Mouse (Mus musculus) neural tube, embryonic 15.5 days (tissue): Measurements from ENCODE around the gene Gm14862. TPM values are rescaled to one million over a fixed set of nuclear protein-coding genes. Genes with fewer than 3 reads are reported as not detected.

ENCODE experiments used
- ATAC-seq: fragments of 200-750 bp; cut with Nextera tagmentation; 2 replicates; pipeline ENCODE4 v1.8.0; 2017; ENCODE audit warnings: mild to moderate bottlenecking, moderate TSS enrichment, moderate library complexity; ENCODE audit not compliant: low FRiP score
- H3K27ac ChIP-seq: fragments of 300-500 bp; sonication (generic); replicated peaks from 2 replicates; pipeline ENCODE4 v1.5.1; 2015; ENCODE audit warnings: mild to moderate bottlenecking, inconsistent platforms
- H3K27me3 ChIP-seq: fragments of 300-500 bp; sonication (generic); replicated peaks from 2 replicates; pipeline ENCODE4 v1.6.1; 2015; ENCODE audit warnings: inconsistent platforms
- H3K36me3 ChIP-seq: fragments of 300-500 bp; sonication (generic); 2 replicates; pipeline ENCODE4 v1.6.1; 2015; ENCODE audit warnings: inconsistent platforms
- H3K4me1 ChIP-seq: fragments of 300-500 bp; sonication (generic); 2 replicates; pipeline ENCODE4 v1.6.1; 2015; ENCODE audit warnings: inconsistent platforms
- H3K4me2 ChIP-seq: fragments of 300-500 bp; sonication (generic); 2 replicates; pipeline ENCODE4 v1.6.1; 2015; ENCODE audit warnings: inconsistent platforms, mild to moderate bottlenecking, moderate library complexity
- H3K4me3 ChIP-seq: fragments of 300-500 bp; sonication (generic); replicated peaks from 2 replicates; pipeline ENCODE4 v1.5.1; 2015; ENCODE audit warnings: mild to moderate bottlenecking, inconsistent platforms
- H3K9ac ChIP-seq: fragments of 300-500 bp; sonication (generic); replicated peaks from 2 replicates; pipeline ENCODE4 v1.6.1; 2015; ENCODE audit warnings: mild to moderate bottlenecking, inconsistent platforms
- H3K9me3 ChIP-seq: fragments of 300-500 bp; sonication (generic); replicated peaks from 2 replicates; pipeline ENCODE4 v1.6.1; 2016; ENCODE audit warnings: inconsistent platforms
- WGBS: fragments of 180-500 bp; shearing (Covaris S2); methylation state at CpG from one replicate; pipeline ENCODE4 v1.1.7; 2015; ENCODE audit warnings: mixed read lengths; 5-methylcytosine and 5-hydroxymethylcytosine counted together
- polyA plus RNA-seq: library from polyadenylated mRNA; unstranded; fragments of >200 nt; fragmentation: Nextera tagmentation; extraction: Ambion mirVana; gene quantifications from 2 replicates; pipeline ENCODE4 v1.2.1, GENCODE M21; 2015

Gene Gm14862
- polyA plus RNA-seq, 1 experiment from 2014 or later: not detected

DNA sequence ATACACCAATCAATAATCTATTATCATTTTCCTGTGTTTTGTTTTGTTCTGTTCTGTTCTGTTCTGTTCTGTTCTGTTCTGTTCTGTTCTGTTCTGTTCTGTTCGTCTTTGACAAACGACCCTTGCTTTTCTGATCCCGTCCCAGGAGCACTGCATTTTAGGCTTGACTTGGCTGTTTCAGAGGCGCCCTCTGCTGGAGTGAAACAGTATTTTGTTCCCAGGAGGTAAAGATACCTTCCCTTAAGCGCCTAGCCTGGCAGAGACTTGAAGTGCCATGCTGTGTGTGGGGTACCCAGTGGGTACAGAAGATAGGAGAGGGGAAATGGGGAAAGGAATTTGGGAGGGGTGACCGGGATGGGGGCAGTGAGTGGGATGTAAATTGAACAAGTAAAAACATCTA is 35.5 kb downstream of the Gm14862 start:
- Histone ChIP-seq H3K4me1 (no peaks in the 10 kb centered on the region), H3K27me3 (no peaks in the 10 kb centered on the region), H3K9me3 (no peaks in the 10 kb centered on the region), H3K27ac (no peak overlapping the region), H3K4me2 (no peak overlapping the region), H3K36me3 (no peaks in the 10 kb centered on the region), H3K4me3 (no peak overlapping the region), H3K9ac (no peak overlapping the region)
- 40% methylated on average over 6 of the region's 6 CpGs for WGBS
- ATAC-seq: no peak

DNA sequence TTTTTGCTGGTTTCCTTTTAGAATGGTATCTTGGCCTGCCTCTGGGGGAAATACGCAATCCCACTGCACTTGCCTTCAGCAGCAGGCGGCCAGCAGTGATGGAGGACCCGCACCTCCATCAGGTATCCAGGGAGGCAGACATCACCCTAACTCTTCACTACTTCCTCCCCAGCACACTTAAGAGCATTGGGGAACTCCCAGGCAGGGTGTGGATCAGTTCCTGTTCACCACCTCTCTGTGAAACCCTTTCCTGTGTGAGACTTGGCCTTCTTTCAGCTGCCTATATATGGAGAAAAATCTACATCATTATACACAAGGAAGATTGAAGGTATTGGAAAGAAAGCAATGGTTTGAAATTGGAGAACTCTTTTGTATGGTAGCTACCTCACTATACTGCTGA is 37.1 kb downstream of the Gm14862 start:
- no peaks in the 10 kb centered on the region for H3K9me3 ChIP-seq
- H3K27me3 ChIP-seq: no peaks in the 10 kb centered on the region
- 93% methylated on average over 3 of the region's 3 CpGs for WGBS
- H3K4me1 ChIP-seq: no peaks in the 10 kb centered on the region
- no peak overlapping the region for H3K4me3 ChIP-seq
- H3K9ac ChIP-seq: no peak overlapping the region
- H3K36me3 ChIP-seq: no peaks in the 10 kb centered on the region
- H3K4me2 ChIP-seq: no peak overlapping the region
- no peak for ATAC-seq
- H3K27ac ChIP-seq: no peak overlapping the region

DNA sequence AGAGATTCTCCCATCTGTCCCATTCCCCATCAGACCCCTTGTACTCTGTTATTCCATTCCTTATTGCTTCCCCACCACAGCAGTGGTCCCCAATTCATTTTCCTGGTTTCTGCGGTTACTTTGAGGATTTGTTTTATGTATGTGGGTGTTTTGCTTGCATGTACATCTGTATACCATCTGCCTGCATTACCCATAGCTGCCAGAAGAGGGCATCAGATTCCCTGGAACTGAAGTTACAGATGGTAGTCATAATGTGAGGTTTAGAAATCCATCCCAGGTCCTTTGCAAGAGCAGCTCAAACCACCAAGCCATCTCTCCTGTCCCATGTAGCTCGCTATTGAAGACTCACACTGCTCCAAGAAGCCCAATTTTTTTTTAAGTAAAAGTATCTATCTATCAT is 40.5 kb downstream of the Gm14862 start:
- Histone ChIP-seq H3K9me3 (no peaks in the 10 kb centered on the region), H3K36me3 (no peaks in the 10 kb centered on the region), H3K27ac (no peak overlapping the region), H3K4me3 (no peak overlapping the region), H3K9ac (no peak overlapping the region), H3K27me3 (no peaks in the 10 kb centered on the region), H3K4me1 (no peaks in the 10 kb centered on the region), H3K4me2 (no peak overlapping the region)
- 86% methylated on average over 2 of the region's 2 CpGs for WGBS
- no peak for ATAC-seq

DNA sequence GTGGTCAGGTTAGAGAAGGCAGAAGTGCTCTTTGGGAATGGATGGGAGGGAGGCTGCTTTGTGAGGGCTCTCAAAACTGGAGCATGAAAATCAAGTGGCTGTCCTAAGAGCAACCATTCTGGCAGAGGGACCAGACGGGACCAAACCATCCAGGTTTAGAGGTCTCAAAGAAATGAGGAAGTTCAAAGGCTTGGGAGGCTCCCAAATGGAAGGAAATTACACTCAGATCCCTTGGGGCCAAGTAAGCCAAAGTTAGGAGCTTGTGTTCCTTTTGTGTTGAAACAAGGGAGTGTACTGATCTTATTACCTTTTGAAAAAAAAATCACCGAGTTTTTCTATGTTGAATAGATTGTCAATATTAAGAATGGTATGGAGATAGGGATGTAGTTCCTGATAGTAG is 51.6 kb downstream of the Gm14862 start:
- H3K27me3 ChIP-seq: no peaks in the 10 kb centered on the region
- no peaks in the 10 kb centered on the region for H3K4me1 ChIP-seq
- H3K4me2 ChIP-seq: no peak overlapping the region
- H3K36me3 ChIP-seq: no peaks in the 10 kb centered on the region
- no peaks in the 10 kb centered on the region for H3K9me3 ChIP-seq
- no peak overlapping the region for H3K4me3 ChIP-seq
- H3K9ac ChIP-seq: no peak overlapping the region
- H3K27ac ChIP-seq: no peak overlapping the region
- no peak for ATAC-seq
- WGBS: 69% methylated on average over 2 of the region's 2 CpGs

DNA sequence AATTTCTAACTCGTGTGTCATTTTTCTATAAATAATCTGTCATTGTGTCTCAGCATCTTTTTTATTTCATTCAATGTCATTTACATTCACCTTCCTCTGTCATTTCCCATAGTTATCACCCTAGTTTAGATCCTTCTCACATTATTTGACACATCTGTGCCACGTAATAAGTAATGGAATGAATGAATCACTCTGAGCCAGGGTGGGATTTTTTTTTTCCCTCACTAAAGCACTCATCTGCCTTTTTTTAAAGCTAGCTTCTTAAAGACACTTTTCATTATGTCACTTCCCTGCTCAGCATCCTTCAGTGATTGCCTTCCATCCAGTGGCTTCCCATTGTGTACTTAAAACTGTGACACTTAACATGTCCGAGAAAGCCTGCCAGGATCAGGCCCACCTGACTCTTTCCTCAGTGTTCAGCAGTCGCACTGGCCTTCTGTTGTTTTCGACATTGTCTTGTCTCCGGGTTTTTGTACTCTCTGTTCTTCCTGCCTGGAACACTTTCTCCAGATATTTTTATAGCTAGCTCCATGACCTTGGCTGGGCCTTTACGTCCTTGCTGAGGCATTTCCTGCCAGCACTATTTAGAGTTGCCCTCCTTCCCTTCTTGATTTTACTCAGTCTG is 53.8 kb downstream of the Gm14862 start:
- Histone ChIP-seq H3K36me3 (no peaks in the 10 kb centered on the region), H3K27ac (0 out of 2 replicates have a peak overlapping the region, but pooled peaks have one; percentile 23), H3K9ac (no peak overlapping the region), H3K4me1 (peaks cover 2% of the 10 kb centered on the region; the same call in 1 of the 2 replicates), H3K27me3 (no peaks in the 10 kb centered on the region), H3K4me3 (no peak overlapping the region), H3K4me2 (peak overlapping the region; percentile 34), H3K9me3 (no peaks in the 10 kb centered on the region)
- no peak for ATAC-seq
- 49% methylated on average over 7 of the region's 7 CpGs for WGBS

- H3K4me3 ChIP-seq: 0 out of 2 replicates have a peak overlapping the region, but pooled peaks have one; percentile 6
- no peaks in the 10 kb centered on the region for H3K9me3 ChIP-seq
- ATAC-seq: no peak
- H3K27me3 ChIP-seq: no peaks in the 10 kb centered on the region
- H3K9ac ChIP-seq: no peak overlapping the region
- H3K4me1 ChIP-seq: peaks cover 2% of the 10 kb centered on the region; the same call in 1 of the 2 replicates
- WGBS: 63% methylated on average over 2 of the region's 2 CpGs
- no peak overlapping the region for H3K27ac ChIP-seq
- H3K36me3 ChIP-seq: no peaks in the 10 kb centered on the region
- peak overlapping the region; percentile 34 for H3K4me2 ChIP-seq
These were observed 54.7 kb downstream of the Gm14862 start for GRCm38 (mm10) chrX:9201954-9202353.

Other genes starting within 250 kb of the Gm14862 start
- gene Fthl17e, start 223.4 kb downstream of the Gm14862 start, polyA plus RNA-seq: not detected in 2 replicates
- not detected in 2 replicates for gene Fthl17f, start 193.9 kb downstream of the Gm14862 start, polyA plus RNA-seq
- gene 4930402K13Rik, start 152.3 kb downstream of the Gm14862 start, polyA plus RNA-seq: not detected in 2 replicates
- gene Lancl3, start 57.0 kb downstream of the Gm14862 start, polyA plus RNA-seq: 2.8 and 3.1 TPM in 2 replicates
- 5.2 and 5.7 TPM in 2 replicates for gene Xk, start 15.9 kb upstream of the Gm14862 start, polyA plus RNA-seq
- not detected in 2 replicates for gene H2al1m, start 26.9 kb upstream of the Gm14862 start, polyA plus RNA-seq
- gene H2al1k, start 93.7 kb upstream of the Gm14862 start, polyA plus RNA-seq: not detected in 2 replicates
- 0.86 and 1.8 TPM in 2 replicates for gene Cybb, start 230.9 kb upstream of the Gm14862 start, polyA plus RNA-seq